Mouse (Mus musculus) heart, adult 9 months (tissue): ENCODE measurements around the gene Ccdc9.
"Not testable (repeated sequence)": the region's sequence is repeated elsewhere in the genome, so short reads cannot be mapped to it uniquely, and the experiment has no call there.

Experiments
- DNase-seq, 2 experiments: peaks; one replicate each; pipeline ENCODE4 v3.0.0; 2022; ENCODE audit warnings: low spot score in 2 of 2

The Ccdc9 gene

GRCm38 (mm10) chr7:16271139-16271538 is 15.5 kb downstream of the Ccdc9 start:
- DNase-seq = no peak

- DNase-seq = not testable (repeated sequence)
Observed at GRCm38 (mm10) chr7:16266593-16266992, 20.0 kb downstream of the Ccdc9 start.

GRCm38 (mm10) chr7:16265856-16266255 is 20.7 kb downstream of the Ccdc9 start:
- no peak for DNase-seq

GRCm38 (mm10) chr7:16263843-16264242 is 22.8 kb downstream of the Ccdc9 start:
- no peak for DNase-seq

GRCm38 (mm10) chr7:16263015-16263787 is 23.4 kb downstream of the Ccdc9 start:
- DNase-seq = peak in 1 of 2 experiments; percentile 74

- DNase-seq = no peak
Observed at GRCm38 (mm10) chr7:16261097-16261496, 25.5 kb downstream of the Ccdc9 start.

- DNase-seq = peak; percentile 33 to 61
Observed at GRCm38 (mm10) chr7:16259110-16259590, 27.4 kb downstream of the Ccdc9 start, which contains the start of gene C5ar1. Gene C5ar1, minus strand, starts transcription at chr7:16259540.

- DNase-seq = peak; percentile 40 to 63
Observed at GRCm38 (mm10) chr7:16257830-16258229, 28.8 kb downstream of the Ccdc9 start.

- DNase-seq = not testable (repeated sequence)
Observed at GRCm38 (mm10) chr7:16255963-16256362, 30.6 kb downstream of the Ccdc9 start.

GRCm38 (mm10) chr7:16254195-16254594 is 32.4 kb downstream of the Ccdc9 start:
- peak; percentile 44 to 66 for DNase-seq

GRCm38 (mm10) chr7:16250687-16251086 is 35.9 kb downstream of the Ccdc9 start:
- DNase-seq = no peak

- DNase-seq = no peak
Observed at GRCm38 (mm10) chr7:16245958-16246357, 40.6 kb downstream of the Ccdc9 start.

- DNase-seq = peak; percentile 31 to 45
Observed at GRCm38 (mm10) chr7:16244067-16244466, 42.5 kb downstream of the Ccdc9 start, which contains the start of gene C5ar2. Gene C5ar2, minus strand, starts transcription at chr7:16244154.

GRCm38 (mm10) chr7:16242198-16242597 is 44.4 kb downstream of the Ccdc9 start:
- DNase-seq = no peak

GRCm38 (mm10) chr7:16241787-16242186 is 44.8 kb downstream of the Ccdc9 start:
- no peak for DNase-seq

GRCm38 (mm10) chr7:16240978-16241303 is 45.7 kb downstream of the Ccdc9 start:
- no peak for DNase-seq

GRCm38 (mm10) chr7:16240281-16240977 is 46.2 kb downstream of the Ccdc9 start:
- no peak for DNase-seq

GRCm38 (mm10) chr7:16239554-16239997 is 47.0 kb downstream of the Ccdc9 start:
- peak; percentile 60 to 63 for DNase-seq

- DNase-seq = peak; percentile 36 to 37
Observed at GRCm38 (mm10) chr7:16229869-16230268, 56.7 kb downstream of the Ccdc9 start.
